Mouse (Mus musculus) G1E (cell line): ENCODE results near the gene Lsm14b.

Experiments used
- CTCF ChIP-seq: IDR thresholded peaks from 2 replicates; pipeline ENCODE4 v1.5.1; 2012; ENCODE audit warnings: low read depth, low read length, inconsistent platforms, mixed read lengths
- GATA1 ChIP-seq: IDR thresholded peaks from 2 replicates; pipeline ENCODE4 v1.6.1; 2012; ENCODE audit warnings: borderline replicate concordance, low read length, inconsistent platforms, mixed read lengths
- TAL1 ChIP-seq: conservative IDR thresholded peaks from 2 replicates; pipeline ENCODE4 v1.6.1; 2012; ENCODE audit warnings: low read depth, low read length, inconsistent platforms, mixed read lengths

- TF ChIP-seq GATA1 = no peak
- no peak for TF ChIP-seq CTCF
- TF ChIP-seq TAL1 = no peak
Measured at GRCm38 (mm10) chr2:180071671-180072070, 46.9 kb downstream of the Lsm14b start.
